Mouse (Mus musculus) ES-E14 (cell line): ENCODE measurements around the gene Prdm13. TPM values are rescaled to one million over a fixed set of nuclear protein-coding genes. Genes with fewer than 3 reads are reported as not detected.

Source experiments
- DNase-seq: peaks from one replicate; pipeline ENCODE4 v3.0.0-alpha.2; 2013; ENCODE audit warnings: low read depth, low spot score
- H3K27ac ChIP-seq: 2 replicates; pipeline ENCODE4 v1.5.1; 2012; ENCODE audit warnings: low read depth, mild to moderate bottlenecking, low read length, moderate library complexity, mixed read lengths; ENCODE audit not compliant: poor library complexity, insufficient read depth, severe bottlenecking
- H3K36me3 ChIP-seq: 2 replicates; pipeline ENCODE4 v1.6.1; 2012; ENCODE audit warnings: mild to moderate bottlenecking, low read length, moderate library complexity, mixed read lengths; ENCODE audit not compliant: control insufficient read depth, poor library complexity, insufficient read depth, severe bottlenecking
- H3K4me1 ChIP-seq, 2 experiments: fragments of 150-350 bp in 1 of 2; sonication (generic) in 1 of 2; 2 replicates each; pipeline ENCODE4 v1.6.1; 2012; ENCODE audit warnings: low read length in 2 of 2, mild to moderate bottlenecking in 1 of 2, mixed read lengths in 1 of 2; ENCODE audit not compliant: control insufficient read depth in 2 of 2, insufficient read depth in 2 of 2, poor library complexity in 1 of 2
- H3K4me3 ChIP-seq, 2 experiments: fragments of 150-350 bp in 1 of 2; sonication (generic) in 1 of 2; 2 replicates each; pipeline ENCODE4 v1.5.1; 2012; ENCODE audit warnings: low read length in 2 of 2, low read depth in 1 of 2, mild to moderate bottlenecking in 1 of 2, mixed read lengths in 1 of 2; ENCODE audit not compliant: insufficient read depth in 1 of 2, poor library complexity in 1 of 2, severe bottlenecking in 1 of 2
- H3K9ac ChIP-seq: 2 replicates; pipeline ENCODE4 v1.6.1; 2012; ENCODE audit warnings: low read depth, mild to moderate bottlenecking, low read length, mixed read lengths; ENCODE audit not compliant: poor library complexity, insufficient read depth, severe bottlenecking
- H3K9me3 ChIP-seq: fragments of 150-350 bp; sonication (generic); 2 replicates; pipeline ENCODE4 v1.6.1; 2012; ENCODE audit warnings: low read depth, mild to moderate bottlenecking, low read length; ENCODE audit not compliant: control insufficient read depth, insufficient read depth
- CHD2 ChIP-seq: IDR thresholded peaks from 2 replicates; pipeline ENCODE4 v1.6.1; 2014; ENCODE audit warnings: mild to moderate bottlenecking, low read depth, low read length, inconsistent platforms
- HCFC1 ChIP-seq: IDR thresholded peaks from 2 replicates; pipeline ENCODE4 v1.6.1; 2012; ENCODE audit warnings: low read length, inconsistent platforms, borderline replicate concordance; ENCODE audit not compliant: insufficient read depth
- MAFK ChIP-seq: IDR thresholded peaks from 2 replicates; pipeline ENCODE4 v1.6.1; 2014; ENCODE audit warnings: mild to moderate bottlenecking, low read depth, low read length, inconsistent platforms; ENCODE audit not compliant: insufficient read depth
- ZC3H11A ChIP-seq: IDR thresholded peaks from 2 replicates; pipeline ENCODE4 v1.6.1; 2012; ENCODE audit warnings: low read depth, mild to moderate bottlenecking, inconsistent platforms, low read length, borderline replicate concordance
- ZNF384 ChIP-seq: IDR thresholded peaks from 2 replicates; pipeline ENCODE4 v1.6.1; 2012; ENCODE audit warnings: low read depth, low read length, inconsistent platforms
- in situ Hi-C, 2 experiments: fragments of 600-800 bp; cut with MboI; formaldehyde crosslinking; loops; one replicate each; pipeline ENCODE4 v1.15.1; 2025; ENCODE audit warnings: low sequenced_read_pairs in 2 of 2, inconsistent platforms in 1 of 2; ENCODE audit not compliant: unreplicated experiment in 2 of 2
- total RNA-seq: library from RNA; depleted of rRNA; stranded (reverse); fragments of 300-350 nt; gene quantifications from 2 replicates; pipeline ENCODE4 v1.2.3, GENCODE M21; 2012

Prdm13 gene
- total RNA-seq, 1 experiment: 0.27 TPM

DNA sequence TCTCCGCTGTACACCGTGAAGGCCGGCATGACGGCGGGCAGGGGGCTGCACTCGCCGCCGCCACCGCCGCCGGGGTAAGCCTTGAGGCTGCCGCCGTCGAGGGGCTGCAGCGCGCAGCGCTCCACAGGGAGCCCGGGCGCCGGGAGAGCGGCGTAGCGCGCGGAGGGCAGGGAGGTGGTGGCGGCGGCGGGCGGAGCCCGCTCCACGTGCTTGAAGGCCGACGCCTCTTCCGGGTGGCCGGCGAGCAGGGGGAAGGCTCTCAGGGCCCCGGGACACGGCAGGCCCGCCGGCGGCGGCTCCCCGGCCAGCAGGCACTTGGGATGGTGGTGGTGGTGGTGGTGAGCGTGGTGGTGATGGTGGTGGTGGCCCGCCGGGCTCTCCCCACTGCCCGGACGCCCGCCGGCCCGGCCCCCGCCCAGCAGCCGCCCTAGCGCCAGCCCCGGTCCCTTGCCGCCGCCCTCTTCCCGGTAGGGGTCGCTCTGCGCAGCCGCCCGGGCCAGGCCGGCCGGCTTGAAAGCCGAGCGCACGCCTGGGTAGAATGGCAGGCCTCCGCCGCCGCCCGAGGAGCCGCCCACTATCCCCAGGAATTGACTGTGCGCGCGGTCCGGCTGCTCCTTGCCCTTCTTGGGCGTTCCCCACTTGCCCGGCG lies 6.7 kb downstream of the Prdm13 start:
- H3K4me3 ChIP-seq: peak overlapping the region; percentile 59 to 69
- H3K9me3 ChIP-seq: no peaks in the 10 kb centered on the region
- in situ Hi-C loops: no loop called here
- H3K27ac ChIP-seq: no peak overlapping the region
- H3K36me3 ChIP-seq: no peaks in the 10 kb centered on the region
- no peak for DNase-seq
- TF ChIP-seq MAFK (no peak), ZC3H11A (no peak), CHD2 (no peak), HCFC1 (no peak; the same call in 1 of the 2 replicates), ZNF384 (no peak)
- H3K9ac ChIP-seq: peak overlapping the region; percentile 77
- no peaks in the 10 kb centered on the region for H3K4me1 ChIP-seq

DNA sequence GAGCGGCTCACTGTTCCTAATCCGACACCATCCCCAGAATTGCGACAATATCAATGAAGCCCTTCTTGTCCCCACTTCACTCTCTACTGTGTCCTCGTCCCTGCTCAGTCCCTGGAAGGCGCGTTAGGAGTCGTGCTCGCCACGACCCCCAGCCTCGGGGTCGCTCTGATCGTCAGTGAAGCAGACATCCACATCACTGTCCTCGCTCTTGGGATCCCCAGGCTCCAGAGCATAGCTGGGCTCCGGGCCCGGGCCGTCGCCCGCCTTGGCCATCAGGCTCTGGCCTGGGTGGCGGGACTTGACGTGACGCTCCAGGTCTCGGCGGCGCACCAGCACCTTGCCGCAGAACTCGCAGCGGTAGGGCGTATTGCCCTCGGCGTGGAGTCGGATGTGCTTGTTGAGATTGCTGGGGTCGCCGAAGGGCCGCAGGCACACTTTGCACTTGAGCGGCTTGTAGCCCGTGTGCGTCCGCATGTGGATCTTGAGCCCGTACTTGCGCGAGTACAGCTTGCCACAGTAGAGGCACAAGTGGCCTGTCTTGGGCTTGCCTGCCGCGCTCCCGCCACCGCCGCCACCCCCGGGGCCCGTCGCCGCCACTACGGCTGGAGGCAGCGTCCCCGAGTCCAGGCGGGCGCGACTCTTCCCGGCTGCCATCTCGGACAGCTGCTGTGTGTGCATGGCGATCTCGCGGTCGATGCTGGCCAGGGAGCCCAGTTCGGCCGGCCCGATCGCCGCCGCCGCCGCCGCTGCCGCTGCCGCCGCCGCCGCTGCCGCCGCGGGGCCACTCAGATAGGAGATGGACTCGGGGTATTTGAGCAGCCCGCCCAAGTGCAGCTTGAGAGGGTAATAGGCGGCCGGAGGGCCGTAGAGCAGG lies 7.4 kb downstream of the Prdm13 start:
- Histone ChIP-seq H3K27ac (no peak overlapping the region), H3K4me1 (no peaks in the 10 kb centered on the region), H3K9ac (peak overlapping the region; percentile 77), H3K36me3 (no peaks in the 10 kb centered on the region), H3K9me3 (no peaks in the 10 kb centered on the region), H3K4me3 (peak overlapping the region; percentile 59 to 69)
- TF ChIP-seq MAFK: no peak
- in situ Hi-C loops: no loop called here
- DNase-seq: no peak

DNA sequence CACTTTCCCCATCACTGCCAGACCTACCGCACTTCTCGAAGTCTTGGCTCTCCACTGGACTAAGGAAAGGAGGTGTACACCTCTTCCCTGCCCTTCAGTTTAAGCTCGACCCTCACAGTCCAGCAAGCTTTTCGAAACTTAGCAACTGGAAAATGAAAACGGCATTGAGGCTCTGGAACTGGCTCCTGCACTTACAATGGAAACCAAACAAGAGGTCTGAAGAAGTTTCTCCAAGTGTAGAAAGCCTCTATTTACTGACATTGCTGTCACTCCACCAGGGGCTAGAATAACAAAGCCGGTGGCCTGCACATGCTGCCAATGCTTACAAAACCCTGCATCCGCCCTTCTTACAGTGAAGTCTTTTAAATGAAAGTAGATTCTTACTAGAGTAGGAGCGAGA lies 11.1 kb downstream of the Prdm13 start:
- Histone ChIP-seq H3K9ac (no peak overlapping the region), H3K27ac (no peak overlapping the region), H3K36me3 (no peaks in the 10 kb centered on the region), H3K9me3 (no peaks in the 10 kb centered on the region), H3K4me1 (no peaks in the 10 kb centered on the region), H3K4me3 (no peak overlapping the region)
- in situ Hi-C loops: no loop called here
- TF ChIP-seq HCFC1: no peak
- no peak for DNase-seq

DNA sequence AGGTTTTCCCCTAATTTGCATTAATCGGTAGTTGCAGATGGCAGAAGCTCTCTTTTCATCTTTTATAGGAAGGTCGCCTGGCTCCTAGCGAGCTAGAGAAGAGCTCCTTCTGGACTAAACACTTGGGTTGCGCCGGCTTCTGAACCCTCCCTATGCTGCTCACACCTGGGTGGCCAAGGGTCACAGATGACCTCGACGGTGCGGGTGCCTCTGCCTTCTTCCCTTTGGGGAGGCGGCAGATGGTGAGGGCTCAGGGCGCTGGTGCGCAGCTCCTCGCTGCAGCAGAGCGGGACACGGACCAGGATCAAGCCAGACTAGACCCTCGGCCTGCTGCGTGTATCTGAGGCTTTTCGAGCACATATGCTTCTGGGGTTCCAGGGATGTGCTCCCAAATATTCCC lies 11.7 kb downstream of the Prdm13 start:
- no peak overlapping the region for H3K27ac ChIP-seq
- TF ChIP-seq MAFK (no peak), HCFC1 (no peak), CHD2 (no peak), ZC3H11A (no peak), ZNF384 (no peak)
- no peak overlapping the region for H3K9ac ChIP-seq
- peak overlapping the region in 1 of 2 experiments; percentile 21; a peak in 2 of 4 replicates for H3K4me3 ChIP-seq
- no peak for DNase-seq
- no peaks in the 10 kb centered on the region for H3K4me1 ChIP-seq
- no peaks in the 10 kb centered on the region for H3K9me3 ChIP-seq
- H3K36me3 ChIP-seq: no peaks in the 10 kb centered on the region
- in situ Hi-C loops: no loop called here

DNA sequence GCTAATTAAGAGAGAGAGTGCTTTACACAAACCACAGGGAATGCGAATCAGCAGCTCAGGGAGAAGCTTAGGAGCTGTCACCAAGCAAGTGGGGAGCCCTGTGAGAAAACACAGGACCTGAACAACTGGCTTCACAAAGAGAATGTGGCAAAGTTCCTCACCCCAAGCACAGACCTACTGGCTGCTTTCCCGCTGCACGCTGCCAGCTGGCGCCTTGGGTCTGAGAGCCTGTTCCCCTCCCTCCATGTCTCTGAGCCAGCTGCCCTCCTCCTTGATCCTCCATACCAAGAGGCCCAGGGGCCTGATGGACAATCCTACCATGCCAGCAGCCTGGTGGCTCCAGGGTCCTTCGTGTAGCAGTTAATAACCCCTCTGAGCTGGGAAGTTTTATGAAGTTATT lies 19.8 kb downstream of the Prdm13 start:
- Histone ChIP-seq H3K4me3 (no peak overlapping the region), H3K4me1 (no peaks in the 10 kb centered on the region), H3K9me3 (no peaks in the 10 kb centered on the region), H3K9ac (no peak overlapping the region), H3K36me3 (no peaks in the 10 kb centered on the region), H3K27ac (no peak overlapping the region)
- in situ Hi-C loops: no loop called here
- DNase-seq: no peak
- no peak for TF ChIP-seq CHD2
- TF ChIP-seq ZNF384: no peak
- TF ChIP-seq HCFC1: no peak
- no peak for TF ChIP-seq ZC3H11A
- TF ChIP-seq MAFK: no peak
